Mouse (Mus musculus) cerebral cortex, adult 2 months (tissue): Measurements from ENCODE around the gene Olfr1458.

Experiments used
- WGBS: fragments of 180-500 bp; shearing (Covaris S2); methylation state at CpG from one replicate; pipeline ENCODE4 v1.1.7; 2018; 5-methylcytosine and 5-hydroxymethylcytosine counted together

Olfr1458 gene

GRCm38 (mm10) chr19:13106675-13107074, at the start of gene Olfr1458:
Olfr1458 (minus strand) TSS chr19:13106775.
- WGBS, result 77% methylated on average over 3 of the region's 3 CpGs

DNA sequence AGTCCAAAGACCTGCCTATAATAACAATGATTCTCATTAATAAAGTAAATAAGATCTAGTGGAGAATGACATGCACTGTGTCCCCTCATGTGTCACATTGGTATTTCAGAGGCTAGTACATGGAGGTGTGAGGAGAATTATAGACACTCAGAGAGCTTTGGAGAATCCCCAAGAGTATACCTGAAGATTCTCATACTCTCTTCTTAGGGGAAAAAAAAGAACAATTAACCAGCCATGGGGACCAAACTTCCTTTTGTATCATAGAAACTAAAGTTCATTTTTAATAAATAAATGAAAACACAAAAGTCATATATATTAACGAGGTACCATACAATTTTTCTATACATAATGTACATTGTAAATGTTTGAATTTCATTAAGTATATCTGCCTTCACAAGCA, 42.9 kb upstream of the Olfr1458 start, which contains the start of gene Olfr1459:
Gene Olfr1459, minus strand, starts transcription at position 101 of the 400 bp plus-strand sequence.
- WGBS, result 64% methylated on average over 1 of the region's 1 CpGs

GRCm38 (mm10) chr19:13097791-13098190, 8.8 kb downstream of the Olfr1458 start, which contains the start of gene Olfr1457:
Olfr1457 (minus strand) TSS chr19:13097891.
- 74% methylated on average over 2 of the region's 2 CpGs for WGBS

- 86% methylated on average over 1 of the region's 1 CpGs for WGBS
These were observed 12.7 kb downstream of the Olfr1458 start for GRCm38 (mm10) chr19:13093908-13094307.

DNA sequence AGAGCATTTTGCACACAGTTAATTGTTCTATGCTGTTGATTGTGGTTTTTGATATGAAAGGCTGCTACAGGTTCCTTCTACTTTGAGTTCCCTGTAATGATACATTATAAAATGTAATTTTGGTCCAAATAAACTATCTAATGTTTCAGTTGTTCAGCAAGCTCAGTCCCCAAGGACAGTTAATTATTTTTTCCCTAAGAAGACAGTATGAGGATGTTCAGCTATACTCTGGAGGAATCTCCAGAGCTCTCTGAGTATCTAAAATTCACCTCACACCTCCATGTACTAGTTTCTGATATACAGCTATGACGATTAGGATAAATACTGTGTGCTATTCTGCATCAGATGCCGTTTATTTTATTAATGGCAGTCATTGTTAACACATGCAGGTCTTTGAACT, 46.3 kb downstream of the Olfr1458 start, which contains the start of gene Olfr1454:
Gene Olfr1454, plus strand, starts transcription at position 301 of the 400 bp plus-strand sequence.
- 62% methylated on average over 2 of the region's 2 CpGs for WGBS
